In genomic region chr16:95390787-95391186, GRCm38 (mm10) we compare ENCODE assay signal across 15 mouse cellular contexts.
DNase-seq lines count a peak whose midpoint lies in the region; TF ChIP-seq lines count a peak whose summit lies in the region.
"Had no signal": no experiment of that assay in that cellular context is flagged by ENCODE, and none has a peak within 500 bp of the region (broad histone marks: within the 10 kb centered on the region; RNA-seq: fewer than 3 reads in every experiment).

No protein-coding gene starts in this region.

- WGBS in heart, embryonic 10.5 days, result 7% methylated on average over 1 of the region's 1 CpGs

- intact Hi-C loops in heart, postnatal 14 days (cut with DNase I), result no loop called here
- intact Hi-C loops in left cerebral cortex, postnatal 4 days (cut with DNase I), result no loop called here
- intact Hi-C loops in left cerebral cortex, postnatal 14 days (cut with DNase I), result no loop called here

- H3K9me3 ChIP-seq in heart, embryonic 10.5 days, result no peaks in the 10 kb centered on the region
- H3K9me3 ChIP-seq: embryonic facial prominence, embryonic 12.5 days had no signal

- no peak overlapping the region for H3K4me3 ChIP-seq in heart, embryonic 10.5 days
- H3K4me3 ChIP-seq in layer of hippocampus, adult 2 months, result no peak overlapping the region
- H3K4me3 ChIP-seq: embryonic facial prominence, embryonic 12.5 days had no signal

- no peaks in the 10 kb centered on the region for H3K36me3 ChIP-seq in heart, embryonic 10.5 days
- H3K36me3 ChIP-seq: embryonic facial prominence, embryonic 12.5 days had no signal

- no peaks in the 10 kb centered on the region for H3K27me3 ChIP-seq in heart, embryonic 10.5 days (ENCODE audit: insufficient read depth, poor library complexity, severe bottlenecking)
- H3K27me3 ChIP-seq: embryonic facial prominence, embryonic 12.5 days had no signal

- peak overlapping the region; percentile 73 for H3K27ac ChIP-seq in heart, embryonic 10.5 days
- H3K27ac ChIP-seq in layer of hippocampus, adult 2 months, result peak overlapping the region; percentile 43; the same call in 1 of the 2 replicates
- H3K27ac ChIP-seq: embryonic facial prominence, embryonic 12.5 days; liver, embryonic 14.5 days had no signal

- H3K4me1 ChIP-seq in heart, embryonic 10.5 days, result peaks cover 39% of the 10 kb centered on the region
- H3K4me1 ChIP-seq: embryonic facial prominence, embryonic 12.5 days had no signal

- DNase-seq in heart, embryonic 10.5 days (ENCODE audit: low spot score), result peak; percentile 85
- no peak for DNase-seq in heart, postnatal 14 days
- peak; percentile 47 for DNase-seq in left cerebral cortex, postnatal 4 days
- no peak for DNase-seq in left cerebral cortex, postnatal 14 days (ENCODE audit: low spot score in 2 of 2)
- DNase-seq in layer of hippocampus, adult 2 months (ENCODE audit: low spot score in 2 of 2), result peak; percentile 46 to 52
- DNase-seq in yolk sac, embryonic 10.5 days (ENCODE audit: low spot score), result peak; percentile 15
- no peak for DNase-seq in MN1 (ENCODE audit: low spot score)
- DNase-seq: cerebellum, adult 2 months; gastrocnemius, postnatal 36 days; kidney, adult 8-10 months; kidney, postnatal 4 days; lung, postnatal 14 days; right cerebral cortex, postnatal 25 days had no signal

- TF ChIP-seq CTCF in layer of hippocampus, adult 2 months (conservative IDR thresholded peaks at IDR 0.05), result no peak

Comparison
In these comparisons a context has a peak if more than half of its experiments do, and no peak if none do; other contexts are left out.
1. DNase-seq: peak in heart, embryonic 10.5 days (single experiment), left cerebral cortex, postnatal 4 days (single experiment), layer of hippocampus, adult 2 months (2 of 2) and yolk sac, embryonic 10.5 days (single experiment); none in heart, postnatal 14 days (0 of 2), left cerebral cortex, postnatal 14 days (0 of 2) and MN1 (single experiment).